In the genomic region with DNA sequence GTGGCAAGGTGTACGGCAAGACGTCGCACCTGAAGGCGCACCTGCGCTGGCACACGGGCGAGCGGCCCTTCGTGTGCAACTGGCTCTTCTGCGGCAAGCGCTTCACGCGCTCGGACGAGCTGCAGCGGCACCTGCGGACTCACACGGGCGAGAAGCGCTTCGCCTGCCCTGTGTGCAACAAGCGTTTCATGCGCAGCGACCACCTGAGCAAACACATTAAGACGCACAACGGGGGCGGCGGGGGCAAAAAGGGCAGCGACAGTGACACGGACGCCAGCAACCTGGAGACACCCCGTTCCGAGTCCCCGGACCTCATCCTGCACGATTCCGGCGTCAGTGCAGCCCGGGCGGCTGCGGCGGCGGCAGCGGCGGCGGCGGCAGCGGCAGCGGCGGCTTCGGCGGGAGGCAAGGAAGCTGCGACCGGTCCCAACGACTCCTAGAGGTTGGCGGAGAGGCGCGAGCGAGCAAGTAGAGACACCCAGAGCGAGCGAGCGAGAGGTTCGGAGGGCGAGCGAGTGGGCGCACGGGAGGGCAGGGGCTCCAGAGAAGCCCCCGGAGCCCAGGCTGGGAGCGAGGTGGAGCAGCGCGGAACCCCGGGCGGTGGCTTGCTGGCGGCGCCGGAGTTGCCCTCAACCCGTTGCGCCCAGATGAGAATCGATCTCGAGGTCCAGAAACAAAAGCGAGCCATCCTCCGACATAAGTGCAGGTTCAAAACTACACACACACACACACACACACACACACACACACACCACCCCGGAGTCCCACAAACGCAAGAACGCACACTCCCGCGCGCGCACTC, we compare ENCODE assay signal across 9 mouse cellular contexts. TPM values are rescaled to one million over a fixed set of nuclear protein-coding genes. Genes with fewer than 3 reads are reported as not detected.
DNase-seq lines count a peak whose midpoint lies in the region; ATAC-seq and TF ChIP-seq lines count a peak whose summit lies in the region.
"Had no signal": no experiment of that assay in that cellular context is flagged by ENCODE, and none has a peak within 500 bp of the region (broad histone marks: within the 10 kb centered on the region; RNA-seq: fewer than 3 reads in every experiment).

No protein-coding gene starts in this region.

- peak overlapping the region; percentile 46 for H3K4me2 ChIP-seq in forebrain, postnatal 0 days (ENCODE audit: low read depth)
- H3K4me2 ChIP-seq in midbrain, postnatal 0 days (ENCODE audit: low read depth, low read length, poor library complexity, severe bottlenecking), result peak overlapping the region; percentile 38

- no peaks in the 10 kb centered on the region for H3K9me3 ChIP-seq in forebrain, postnatal 0 days (ENCODE audit: low read length)
- no peaks in the 10 kb centered on the region for H3K9me3 ChIP-seq in midbrain, postnatal 0 days (ENCODE audit: low read length)

- ATAC-seq in forebrain, postnatal 0 days, result no peak
- ATAC-seq in midbrain, postnatal 0 days (ENCODE audit: low FRiP score), result no peak

- peak; percentile 32 to 39 for DNase-seq in layer of hippocampus, postnatal 10 days (ENCODE audit: low spot score in 2 of 2)
- DNase-seq in layer of hippocampus, postnatal 36 days, result no peak
- DNase-seq in adrenal gland, postnatal 10 days, result peak; percentile 58
- DNase-seq in forebrain, postnatal 0 days, result peak; percentile 61
- DNase-seq in kidney, postnatal 10 days, result peak; percentile 60
- no peak for DNase-seq in midbrain, postnatal 0 days (ENCODE audit: low spot score)
- peak; percentile 70 for DNase-seq in thymus, postnatal 4 days
- no peak for DNase-seq in frontal cortex, postnatal 14 days (ENCODE audit: low spot score in 2 of 2)

- peak overlapping the region; percentile 61 for H3K9ac ChIP-seq in forebrain, postnatal 0 days
- no peak overlapping the region for H3K9ac ChIP-seq in midbrain, postnatal 0 days (replicated peaks; ENCODE audit: low read length, poor library complexity, severe bottlenecking)

- 1% methylated on average over 88 of the region's 88 CpGs for WGBS in forebrain, postnatal 0 days
- WGBS in midbrain, postnatal 0 days, result under 1% methylated on average over 78 of the region's 88 CpGs

- no peak for TF ChIP-seq CTCF in forebrain, postnatal 0 days (IDR thresholded peaks at IDR 0.05; ENCODE audit: low read depth)
- TF ChIP-seq CTCF in midbrain, postnatal 0 days (IDR thresholded peaks at IDR 0.05), result no peak; the same call in 1 of the 2 replicates

- H3K4me1 ChIP-seq in forebrain, postnatal 0 days (ENCODE audit: insufficient read depth), result 0 out of 2 replicates have a peak, but pooled peaks cover 5% of the 10 kb centered on the region
- no peaks in the 10 kb centered on the region for H3K4me1 ChIP-seq in midbrain, postnatal 0 days (ENCODE audit: insufficient read depth, low read length)

- H3K36me3 ChIP-seq in forebrain, postnatal 0 days (ENCODE audit: insufficient read depth), result peaks cover 4% of the 10 kb centered on the region; the same call in 1 of the 2 replicates
- no peaks in the 10 kb centered on the region for H3K36me3 ChIP-seq in midbrain, postnatal 0 days (ENCODE audit: insufficient read depth, low read length)

- peak overlapping the region; percentile 82 for H3K27ac ChIP-seq in forebrain, postnatal 0 days (ENCODE audit: low read depth, low read length)
- H3K27ac ChIP-seq in midbrain, postnatal 0 days (ENCODE audit: low read depth, low read length), result no peak overlapping the region

- H3K27me3 ChIP-seq in forebrain, postnatal 0 days (ENCODE audit: insufficient read depth, low read length), result peaks cover 21% of the 10 kb centered on the region
- H3K27me3 ChIP-seq in midbrain, postnatal 0 days (ENCODE audit: insufficient read depth, low read length), result peaks cover 41% of the 10 kb centered on the region

- H3K4me3 ChIP-seq in forebrain, postnatal 0 days (ENCODE audit: low read depth, low read length), result peak overlapping the region; percentile 42
- H3K4me3 ChIP-seq in midbrain, postnatal 0 days (ENCODE audit: low read depth, low read length), result peak overlapping the region; percentile 31

RNA-seq across cellular contexts. Expression of gene Sp9, which starts 2.6 kb away (rescaled TPM):
- total RNA-seq in layer of hippocampus, postnatal 10 days (2021), result 1 to 10 TPM; 4.7 to 5.1 TPM
- total RNA-seq in layer of hippocampus, postnatal 36 days (2021), result 1 to 10 TPM; 3.6 to 4.1 TPM
- not detected for total RNA-seq in adrenal gland, postnatal 10 days (2021)
- 12.8 and 18.1 TPM in 2 replicates for total RNA-seq in forebrain, postnatal 0 days (2014; rRNA removed)
- 7.7 and 9.8 TPM in 2 replicates for polyA plus RNA-seq in forebrain, postnatal 0 days (2015; fragmentation: Nextera tagmentation; extraction: Ambion mirVana)
- total RNA-seq in midbrain, postnatal 0 days (2014; rRNA removed), result 2.3 and 3.3 TPM in 2 replicates
- polyA plus RNA-seq in midbrain, postnatal 0 days (2015; fragmentation: Nextera tagmentation; extraction: Ambion mirVana), result 1.7 and 2.0 TPM in 2 replicates
- total RNA-seq: adrenal gland, postnatal 36 days had no signal

RNA-seq across cellular contexts. Expression of gene Scrn3, which starts 38.1 kb away (rescaled TPM):
- 10 to 100 TPM; 12.1 to 12.6 TPM for total RNA-seq in layer of hippocampus, postnatal 10 days (2021)
- 10 to 100 TPM; 22.8 to 23.9 TPM for total RNA-seq in layer of hippocampus, postnatal 36 days (2021)
- 10 to 100 TPM; 19.8 to 21.9 TPM for total RNA-seq in adrenal gland, postnatal 10 days (2021)
- 5.1 and 6.8 TPM in 2 replicates for total RNA-seq in forebrain, postnatal 0 days (2014; rRNA removed)
- polyA plus RNA-seq in forebrain, postnatal 0 days (2015; fragmentation: Nextera tagmentation; extraction: Ambion mirVana), result 4.5 and 5.3 TPM in 2 replicates
- total RNA-seq in midbrain, postnatal 0 days (2014; rRNA removed), result 4.2 and 5.7 TPM in 2 replicates
- 5.4 and 6.5 TPM in 2 replicates for polyA plus RNA-seq in midbrain, postnatal 0 days (2015; fragmentation: Nextera tagmentation; extraction: Ambion mirVana)

RNA-seq across cellular contexts. Expression of gene Cir1, which starts 38.2 kb away (rescaled TPM):
- 10 to 100 TPM; 22.8 to 26.7 TPM for total RNA-seq in layer of hippocampus, postnatal 10 days (2021)
- total RNA-seq in layer of hippocampus, postnatal 36 days (2021), result 10 to 100 TPM; 26.0 to 27.3 TPM
- total RNA-seq in adrenal gland, postnatal 10 days (2021), result 10 to 100 TPM; 16.0 to 21.7 TPM
- total RNA-seq in forebrain, postnatal 0 days (2014; rRNA removed), result 9.5 and 10.6 TPM in 2 replicates
- polyA plus RNA-seq in forebrain, postnatal 0 days (2015; fragmentation: Nextera tagmentation; extraction: Ambion mirVana), result 29.3 and 30.3 TPM in 2 replicates
- total RNA-seq in midbrain, postnatal 0 days (2014; rRNA removed), result 4.1 and 7.4 TPM in 2 replicates
- 32.1 and 36.3 TPM in 2 replicates for polyA plus RNA-seq in midbrain, postnatal 0 days (2015; fragmentation: Nextera tagmentation; extraction: Ambion mirVana)

RNA-seq across cellular contexts. Expression of gene Ola1, which starts 55.6 kb away (rescaled TPM):
- 100 to 1,000 TPM; 108 to 123 TPM for total RNA-seq in layer of hippocampus, postnatal 10 days (2021)
- 100 to 1,000 TPM; 119 to 126 TPM for total RNA-seq in layer of hippocampus, postnatal 36 days (2021)
- 10 to 100 TPM; 54.7 to 55.2 TPM for total RNA-seq in adrenal gland, postnatal 10 days (2021)
- total RNA-seq in forebrain, postnatal 0 days (2014; rRNA removed), result 68.4 and 78.9 TPM in 2 replicates
- 87.4 and 97.2 TPM in 2 replicates for polyA plus RNA-seq in forebrain, postnatal 0 days (2015; fragmentation: Nextera tagmentation; extraction: Ambion mirVana)
- total RNA-seq in midbrain, postnatal 0 days (2014; rRNA removed), result 49.9 and 50.2 TPM in 2 replicates
- polyA plus RNA-seq in midbrain, postnatal 0 days (2015; fragmentation: Nextera tagmentation; extraction: Ambion mirVana), result 87.3 and 91.7 TPM in 2 replicates

Comparison
In these comparisons a context has a peak if more than half of its experiments do, and no peak if none do; other contexts are left out.
1. DNase-seq: peak in layer of hippocampus, postnatal 10 days (2 of 2), adrenal gland, postnatal 10 days (single experiment), forebrain, postnatal 0 days (single experiment), kidney, postnatal 10 days (single experiment) and thymus, postnatal 4 days (single experiment); none in layer of hippocampus, postnatal 36 days (0 of 2), midbrain, postnatal 0 days (single experiment) and frontal cortex, postnatal 14 days (0 of 2).